Mouse (Mus musculus): ENCODE measurements around the gene Cbs.

The Cbs gene

DNA sequence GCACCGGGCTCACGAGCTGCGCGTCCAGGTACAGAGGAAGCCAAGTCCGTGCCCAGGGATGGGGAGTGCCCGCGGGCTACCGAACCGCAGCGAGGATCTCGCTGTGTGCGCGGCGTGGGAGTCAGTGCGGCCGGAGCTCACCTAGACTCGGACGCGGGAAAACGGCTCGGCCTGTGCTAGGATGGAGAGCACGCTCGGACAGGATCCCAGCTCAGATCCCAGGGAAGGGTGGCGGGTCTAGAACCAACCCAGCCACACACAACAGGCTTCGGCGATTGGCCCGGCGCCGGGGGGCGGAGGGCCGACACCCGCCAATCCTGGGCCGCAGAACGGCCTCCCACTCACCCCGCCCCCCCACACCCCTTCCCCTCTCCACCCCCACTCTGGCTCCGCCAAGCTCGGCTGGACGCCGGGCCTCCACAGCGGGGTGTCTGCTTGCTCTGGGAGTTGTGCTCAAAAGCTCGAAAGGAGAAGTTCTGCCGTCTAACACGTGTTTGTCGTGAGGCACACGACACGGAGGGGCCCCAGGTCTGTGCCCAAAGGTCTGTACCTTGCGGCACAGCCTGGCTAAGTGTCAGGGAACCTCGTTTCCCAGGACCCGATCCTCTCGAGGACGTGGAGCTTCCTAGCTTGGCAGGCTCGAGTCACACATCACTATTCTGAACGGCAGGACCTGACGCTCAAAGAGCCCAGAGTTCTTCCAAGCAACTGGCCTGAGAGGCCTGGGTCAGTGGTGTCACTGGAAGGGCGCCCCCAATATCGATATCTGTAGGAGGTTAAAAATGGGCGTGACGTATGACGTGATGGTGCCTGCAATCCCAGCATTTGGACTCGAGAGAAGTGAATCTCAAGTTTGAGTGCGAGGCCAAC is at the start of gene Cbs:
Cbs (minus strand) TSS at position 297 of the 870 bp plus-strand sequence.
- DNase-seq (ENCODE audit: low spot score in 2 of 2), result peak; percentile 80 to 85

DNA sequence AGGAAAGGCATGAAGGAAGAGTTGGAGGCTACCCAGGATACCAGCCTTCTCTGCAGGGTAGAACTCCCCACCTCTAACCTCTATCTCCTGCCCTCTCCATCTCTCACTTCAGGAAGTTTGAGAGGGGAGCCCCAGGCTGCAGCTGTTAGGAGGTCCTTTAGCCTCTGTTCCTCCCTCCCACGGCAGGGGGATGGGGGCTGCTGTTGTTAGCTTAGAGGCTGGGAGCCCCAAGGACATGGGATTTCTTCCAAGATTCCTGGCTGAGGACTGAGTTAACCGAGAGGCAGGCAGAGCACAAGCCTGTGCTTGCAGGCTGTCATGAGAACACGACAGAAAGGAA is 49.2 kb upstream of the Cbs start:
- peak in 1 of 2 experiments; percentile 71 for DNase-seq (ENCODE audit: low spot score in 2 of 2)

DNA sequence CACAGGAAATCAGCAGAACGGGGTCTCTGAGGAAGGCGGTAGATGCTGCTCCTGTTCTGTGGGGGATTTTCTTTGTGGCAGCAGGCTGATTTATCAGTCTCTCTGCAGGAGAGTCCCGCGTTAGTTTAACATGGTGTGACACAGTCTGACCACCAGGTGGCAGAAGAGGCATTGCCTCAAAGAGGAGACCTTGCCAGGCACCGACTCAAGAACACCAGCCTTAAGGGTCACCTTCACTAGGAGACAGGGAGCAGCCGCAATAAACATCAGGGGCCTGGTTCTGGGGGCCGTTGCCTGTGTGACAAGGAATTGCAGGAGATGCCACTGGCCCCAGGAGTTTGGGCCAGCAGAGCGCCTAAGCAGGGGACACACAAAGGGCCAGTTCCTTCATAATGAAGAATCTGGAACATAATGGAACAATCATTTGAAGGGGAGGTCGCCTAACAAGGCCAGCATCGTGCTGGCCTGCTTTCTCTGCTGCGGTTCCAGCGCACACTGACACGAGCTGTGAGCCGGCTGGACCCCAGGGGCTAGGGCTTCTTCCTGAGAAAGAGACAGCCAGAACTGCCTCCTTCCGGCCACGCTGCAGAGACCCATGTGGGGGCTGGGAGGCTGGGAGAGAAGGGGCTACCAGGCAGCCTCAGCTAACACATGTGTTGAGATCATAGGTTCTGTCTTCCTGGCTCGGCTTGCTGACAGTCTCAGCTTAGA is 48.6 kb upstream of the Cbs start:
- DNase-seq (ENCODE audit: low spot score in 2 of 2), result peak; percentile 84 to 90

DNA sequence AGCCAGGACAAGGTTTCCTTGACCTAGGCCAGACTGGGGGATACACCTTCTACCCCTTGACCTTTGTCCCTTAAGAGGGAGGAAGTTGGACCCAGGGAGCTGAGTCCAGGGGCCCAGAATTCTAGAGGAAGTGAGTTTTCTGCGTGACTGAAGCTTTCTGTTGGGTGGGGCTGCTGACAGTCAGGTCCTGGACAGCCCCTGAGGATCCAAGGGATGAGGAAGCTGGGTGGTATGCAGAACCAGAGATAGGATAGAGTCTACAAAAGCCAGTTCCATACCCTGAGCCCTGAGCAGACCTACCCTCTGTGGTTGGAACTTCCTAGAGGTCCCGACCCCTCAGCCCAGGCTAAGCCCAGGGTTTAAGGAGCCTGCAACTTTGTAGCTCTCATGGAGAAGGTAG is 43.4 kb upstream of the Cbs start:
- no peak for DNase-seq (ENCODE audit: low spot score in 2 of 2)

DNA sequence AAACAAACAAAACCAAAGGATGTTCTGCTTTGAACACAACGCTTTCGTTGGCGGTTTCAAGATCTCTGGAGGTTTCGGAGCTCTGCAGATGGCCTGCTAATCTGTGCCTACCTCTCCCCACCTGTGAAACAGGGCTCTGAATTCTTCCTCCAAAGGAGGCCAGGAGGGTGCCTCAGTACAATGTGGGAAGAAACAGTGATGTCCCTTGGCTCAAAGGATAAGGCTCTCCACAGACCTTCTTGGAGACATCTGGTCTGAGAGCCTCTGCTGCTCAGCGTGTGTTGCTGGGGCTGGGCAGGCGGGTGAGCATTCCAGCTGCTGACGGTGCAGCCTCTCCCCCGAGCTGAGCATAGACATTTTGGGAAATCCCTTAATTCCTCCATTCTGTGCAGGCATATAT is 40.5 kb upstream of the Cbs start, which contains the start of gene Cryaa:
Cryaa (plus strand) TSS at position 301 of the 400 bp plus-strand sequence.
- no peak for DNase-seq (ENCODE audit: low spot score in 2 of 2)

DNA sequence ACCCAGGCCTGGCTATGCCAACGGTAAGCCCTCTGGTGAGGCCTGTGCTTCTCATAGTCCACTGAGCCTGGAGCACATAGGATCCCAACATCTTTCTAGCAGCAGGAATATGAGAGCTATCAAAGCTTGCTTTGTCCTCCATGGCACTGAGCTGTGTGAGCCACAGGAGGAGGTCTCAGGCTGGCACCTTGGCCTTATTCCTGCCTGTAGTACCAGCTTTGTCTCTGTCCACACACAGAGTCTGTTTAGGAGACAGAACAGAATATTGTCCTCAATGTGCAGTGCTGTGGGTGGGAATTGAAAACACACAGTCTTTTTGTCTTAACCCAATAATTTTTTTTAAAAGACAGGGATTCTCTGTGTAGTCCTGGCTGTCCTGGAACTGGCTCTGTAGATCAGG is 37.4 kb upstream of the Cbs start:
- DNase-seq (ENCODE audit: low spot score in 2 of 2), result no peak

DNA sequence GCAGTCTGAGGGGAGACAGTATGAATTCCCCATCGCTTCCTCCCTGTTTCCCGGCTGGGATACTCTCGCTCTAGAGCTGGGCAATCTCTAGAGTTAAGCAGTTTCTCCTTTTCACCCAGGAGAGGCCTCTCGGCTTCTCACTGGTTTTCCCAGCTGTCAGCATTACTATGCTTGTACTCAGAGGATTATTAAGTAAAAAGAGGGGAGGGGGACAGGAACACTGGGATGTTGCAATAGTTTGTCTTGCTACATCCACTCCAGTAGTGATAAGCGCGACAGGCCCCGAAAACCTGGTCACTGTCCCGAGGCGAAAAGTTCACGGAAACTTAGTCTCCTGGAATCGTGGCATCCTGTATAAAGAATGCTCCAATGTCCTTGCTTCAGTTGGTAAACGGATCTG is 35.2 kb upstream of the Cbs start:
- no peak for DNase-seq (ENCODE audit: low spot score in 2 of 2)

DNA sequence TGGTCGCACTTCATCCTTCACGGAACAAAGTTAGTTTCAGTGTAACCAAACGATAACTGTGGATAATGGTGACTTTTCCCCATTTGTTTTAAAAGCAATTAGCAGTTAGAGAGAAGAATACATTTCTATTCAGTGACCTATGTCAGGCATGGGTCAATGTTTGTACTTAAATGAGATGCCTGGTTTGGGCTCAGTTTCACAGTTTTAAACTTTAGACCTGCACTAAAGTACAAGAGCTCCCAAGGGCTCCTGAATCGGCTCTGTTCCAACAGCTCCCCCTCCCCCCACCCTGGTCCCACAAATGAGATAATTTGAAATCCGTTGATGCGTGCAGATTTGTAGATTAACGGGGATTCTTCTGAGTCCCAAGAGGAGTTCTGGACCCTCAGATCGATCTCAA is 34.7 kb upstream of the Cbs start:
- DNase-seq (ENCODE audit: low spot score in 2 of 2), result no peak

DNA sequence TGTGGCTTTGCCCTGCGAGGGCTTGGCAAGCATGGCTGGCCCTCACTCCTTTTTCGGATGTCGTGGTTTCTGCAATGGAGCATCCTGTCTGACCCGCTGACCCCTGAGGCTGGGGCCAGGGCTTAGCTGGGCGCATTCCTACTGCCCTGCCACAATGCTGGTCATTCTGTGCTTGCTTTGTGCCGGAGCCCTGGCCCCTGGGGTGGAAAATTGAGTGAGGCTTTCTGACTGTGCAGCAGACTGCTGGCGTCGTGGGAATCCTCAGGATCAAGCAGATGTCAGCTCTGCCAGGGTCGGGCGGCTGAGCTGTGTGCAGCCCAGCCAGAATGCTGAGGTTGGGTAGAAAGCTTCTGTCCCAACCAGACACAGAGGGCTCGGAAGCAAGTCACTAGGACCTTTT is 33.1 kb upstream of the Cbs start:
- no peak for DNase-seq (ENCODE audit: low spot score in 2 of 2)

DNA sequence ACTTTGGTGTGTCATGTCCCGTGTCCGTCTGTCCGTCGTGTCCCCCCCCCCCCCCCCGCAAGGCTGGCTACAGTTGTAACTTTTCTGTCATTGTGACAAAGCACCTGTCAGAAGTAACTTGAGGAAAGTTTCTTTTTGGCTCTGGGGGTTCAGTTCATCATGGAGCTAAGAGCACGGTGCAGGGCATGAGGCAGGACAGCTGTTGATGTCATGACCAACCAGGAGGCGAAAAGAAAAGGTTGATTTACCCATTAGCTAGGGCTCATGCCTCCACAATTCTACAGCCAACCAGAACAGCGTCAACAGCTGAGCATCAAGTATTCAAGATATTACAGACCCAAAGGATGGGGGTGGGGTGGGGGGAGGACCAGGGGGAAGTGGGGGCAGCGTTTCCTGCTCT is 31.3 kb upstream of the Cbs start:
- DNase-seq (ENCODE audit: low spot score in 2 of 2), result no peak

DNA sequence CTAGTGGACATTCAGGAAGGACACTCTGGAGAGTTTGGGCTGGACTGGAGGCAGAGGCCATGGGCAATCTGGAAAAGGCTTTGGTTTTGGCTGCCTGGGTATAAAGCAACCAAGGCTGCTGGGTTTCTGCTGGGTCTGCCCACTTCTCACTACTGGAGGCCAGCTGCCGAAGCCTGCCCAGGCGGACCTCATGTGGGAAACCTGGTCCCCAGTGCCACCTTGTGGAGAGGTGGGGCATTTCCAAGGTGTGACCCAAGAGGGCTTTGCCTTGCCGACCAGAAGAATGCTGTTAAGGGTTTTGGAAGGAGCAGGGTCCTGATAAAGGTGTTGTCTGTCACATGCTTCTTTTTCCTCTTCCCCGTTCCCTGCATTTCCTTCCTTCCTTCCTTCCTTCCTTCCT is 27.7 kb upstream of the Cbs start:
- peak; percentile 76 to 86 for DNase-seq (ENCODE audit: low spot score in 2 of 2)

DNA sequence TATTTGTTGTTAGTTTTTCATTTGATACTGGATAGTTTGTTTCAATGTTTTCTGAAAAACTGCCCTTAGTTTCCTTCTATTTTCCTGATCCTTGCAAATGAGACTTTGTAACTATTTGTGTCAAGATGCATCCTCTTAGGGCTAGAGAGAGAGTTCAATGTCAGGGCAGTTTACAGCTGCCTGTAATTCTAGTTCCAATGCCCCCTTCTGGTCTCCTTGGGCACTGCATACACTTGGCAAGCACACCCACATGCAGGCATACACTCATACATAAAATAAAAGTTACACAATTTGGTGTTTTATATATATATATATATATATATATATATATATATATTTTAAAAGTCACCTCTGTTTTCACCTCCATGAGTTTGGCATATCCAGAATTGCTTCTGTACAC is 25.8 kb upstream of the Cbs start:
- no peak for DNase-seq (ENCODE audit: low spot score in 2 of 2)

DNA sequence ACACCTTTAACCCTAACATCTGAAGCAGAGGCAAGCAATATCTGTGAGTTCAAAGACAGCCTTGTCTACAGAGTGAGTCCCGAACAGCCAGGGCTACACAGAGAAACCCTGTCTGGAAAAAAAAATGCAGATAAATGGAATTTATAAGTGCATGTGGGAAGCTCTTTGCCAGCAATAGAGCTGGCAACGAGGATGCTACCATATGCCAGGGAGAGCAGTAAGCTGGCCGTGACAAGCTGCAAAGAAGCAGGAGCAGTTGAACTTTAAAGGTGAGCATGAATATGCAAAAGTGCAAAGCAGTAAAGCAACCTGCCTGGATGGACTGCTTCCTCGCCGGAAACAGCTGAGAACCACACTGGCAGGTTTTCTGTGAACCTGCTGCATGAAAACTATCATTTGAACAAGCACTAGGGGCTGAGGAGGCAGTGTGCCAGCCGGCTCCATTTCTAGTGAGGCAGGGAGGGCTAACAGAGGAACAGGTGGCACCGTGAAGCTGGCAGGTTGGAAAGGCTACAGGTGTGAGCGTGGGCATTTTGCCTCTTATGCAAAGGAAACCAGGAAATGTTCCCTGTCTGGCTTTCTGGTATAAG is 23.7 kb upstream of the Cbs start:
- no peak for DNase-seq (ENCODE audit: low spot score in 2 of 2)

DNA sequence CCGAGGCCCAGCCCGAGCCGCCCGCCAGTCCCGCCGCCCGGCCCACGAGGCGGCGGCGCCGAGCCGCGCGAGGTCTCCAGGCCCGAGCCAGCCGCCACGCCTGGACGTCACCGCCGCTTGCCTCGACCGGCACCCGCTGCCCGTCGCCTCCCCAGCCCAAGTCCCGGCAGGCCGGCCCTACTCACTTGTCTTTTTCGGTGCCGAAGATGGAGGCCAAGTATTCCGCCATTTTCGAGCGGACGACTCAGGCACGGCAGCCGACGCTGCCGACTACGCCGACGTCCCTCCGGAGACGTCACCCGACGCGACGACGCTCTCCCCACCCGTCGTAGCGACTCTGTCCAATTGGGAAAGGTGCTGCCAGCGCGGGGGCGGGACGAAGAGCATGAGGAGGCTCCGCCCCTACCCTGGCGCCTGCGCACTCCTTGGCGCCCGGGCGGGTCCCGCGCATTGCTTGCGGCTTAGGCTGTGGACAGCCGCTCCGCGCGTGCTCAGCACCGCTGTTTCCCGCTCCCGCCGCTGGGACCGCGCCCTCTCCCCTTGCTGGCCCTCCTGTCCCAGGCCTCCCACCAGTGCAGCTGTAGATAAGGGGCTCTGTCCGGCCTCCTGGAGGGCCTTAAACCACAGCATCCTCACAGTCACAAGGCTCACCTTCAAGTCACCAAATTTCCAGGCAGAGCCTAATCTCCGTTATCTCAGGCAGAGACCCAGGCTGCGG is 21.6 kb upstream of the Cbs start, which contains the start of gene U2af1:
U2af1 (minus strand) TSS at position 425 of the 718 bp plus-strand sequence.
- peak; percentile 98 for DNase-seq (ENCODE audit: low spot score in 2 of 2)

DNA sequence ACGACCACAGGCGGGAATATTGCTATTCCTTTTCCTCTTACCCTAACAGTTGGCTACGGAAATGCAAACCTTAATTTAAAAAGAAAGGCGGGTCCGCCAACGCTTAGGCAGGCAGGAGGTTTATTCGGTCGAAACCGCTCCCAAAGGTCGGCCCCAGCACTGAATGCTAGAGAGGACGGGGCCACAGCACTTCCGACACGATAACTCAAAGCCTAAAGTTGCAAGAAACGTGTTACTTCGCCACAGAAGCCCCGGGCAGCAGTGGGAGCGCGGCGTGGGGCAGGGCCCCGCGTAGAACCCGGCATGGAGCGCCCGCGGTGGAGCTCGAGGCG is 21.1 kb upstream of the Cbs start:
- no peak for DNase-seq (ENCODE audit: low spot score in 2 of 2)

DNA sequence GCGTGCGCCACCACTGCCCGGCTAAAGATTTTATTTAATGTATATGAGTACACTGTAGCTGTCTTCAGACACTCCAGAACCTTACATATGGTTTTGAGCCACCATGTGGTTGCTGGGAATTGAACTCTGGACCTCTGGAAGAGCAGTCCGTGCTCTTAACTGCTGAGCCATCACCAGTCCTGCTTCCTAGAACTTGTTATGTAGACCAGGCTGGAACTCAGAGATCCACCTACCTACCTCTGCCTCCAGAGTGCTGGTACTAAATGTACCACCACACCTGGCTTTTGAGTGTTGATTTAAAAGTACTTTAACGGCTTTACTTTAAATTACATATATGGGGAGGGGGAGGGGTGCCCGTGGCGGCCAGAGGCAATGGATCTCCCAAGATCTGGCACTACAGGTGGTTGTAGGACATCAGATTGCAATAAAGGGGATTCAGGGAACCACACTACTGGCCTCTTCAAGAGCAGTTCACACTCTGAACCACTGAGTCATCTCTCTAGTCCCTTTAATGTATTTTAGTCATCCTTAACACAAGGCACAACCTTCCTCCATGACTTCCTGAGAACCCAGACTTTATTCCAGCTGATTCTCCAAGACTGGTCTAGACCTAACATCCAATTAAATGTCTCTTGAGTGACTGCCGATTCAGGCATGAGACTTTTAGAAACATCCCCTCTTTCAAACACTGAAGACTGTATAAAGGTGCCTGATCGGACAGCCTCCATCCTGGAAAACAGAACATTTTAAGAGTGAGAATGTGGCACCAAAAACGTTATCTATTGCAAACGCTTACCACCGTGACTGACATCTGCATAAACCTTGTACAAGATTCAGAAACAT is 20.3 kb upstream of the Cbs start:
- no peak for DNase-seq (ENCODE audit: low spot score in 2 of 2)

DNA sequence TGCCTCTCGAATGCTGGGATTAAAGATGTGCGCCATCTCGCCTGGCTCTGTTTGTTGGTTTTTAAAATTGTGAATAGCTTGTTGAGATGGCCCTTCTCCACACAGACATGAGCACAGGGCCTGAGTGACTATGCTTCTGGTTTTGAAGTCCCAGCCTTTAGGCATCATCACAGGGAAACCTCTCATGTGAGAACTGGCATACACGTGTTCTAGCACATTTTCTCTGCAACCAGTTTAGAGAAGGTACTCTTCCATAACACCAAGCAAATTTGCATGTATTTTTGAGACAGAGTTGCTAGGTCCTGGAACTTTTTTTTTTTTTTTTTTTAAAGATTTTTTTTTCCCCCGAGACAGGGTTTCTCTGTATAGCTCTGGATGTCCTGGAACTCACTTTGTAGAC is 19.6 kb upstream of the Cbs start:
- DNase-seq (ENCODE audit: low spot score in 2 of 2), result no peak

DNA sequence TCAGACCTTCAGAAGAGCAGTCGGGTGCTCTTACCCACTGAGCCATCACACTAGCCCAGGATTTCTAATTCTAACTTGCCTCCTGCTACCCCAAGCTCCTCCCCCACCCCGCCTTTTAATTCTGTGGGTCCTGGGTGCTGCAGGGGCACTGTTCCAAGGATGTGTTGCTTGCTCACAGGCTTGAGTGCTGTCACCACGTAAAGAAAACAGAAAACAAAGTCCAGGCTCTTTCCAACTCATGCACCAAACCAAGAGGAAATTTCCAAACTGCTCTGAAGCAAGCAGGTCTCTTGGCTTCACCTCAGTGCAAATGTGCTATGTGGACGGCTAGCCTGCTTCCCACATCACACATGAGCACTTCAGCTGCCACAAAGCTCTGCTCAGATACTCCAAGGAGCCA is 18.3 kb upstream of the Cbs start:
- DNase-seq (ENCODE audit: low spot score in 2 of 2), result no peak

DNA sequence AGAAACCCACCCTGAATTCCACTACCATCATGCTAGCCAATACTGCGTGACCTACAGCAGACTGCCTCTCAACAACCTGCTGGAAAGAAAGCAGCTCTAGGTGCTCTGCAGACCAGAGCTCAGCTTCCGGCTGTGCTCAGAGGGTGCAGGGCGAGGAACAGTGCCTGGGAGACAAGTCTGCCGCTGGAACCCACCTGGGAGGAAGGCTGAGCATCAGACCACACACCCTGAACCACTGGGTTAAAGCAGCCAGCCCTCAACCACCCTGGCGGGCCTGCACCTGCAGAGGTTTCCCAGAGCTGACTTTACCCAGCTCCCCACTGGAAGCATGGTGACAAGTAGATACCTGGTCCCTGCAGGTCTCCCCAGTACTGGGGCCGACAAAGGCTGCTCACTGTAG is 16.2 kb upstream of the Cbs start:
- no peak for DNase-seq (ENCODE audit: low spot score in 2 of 2)

DNA sequence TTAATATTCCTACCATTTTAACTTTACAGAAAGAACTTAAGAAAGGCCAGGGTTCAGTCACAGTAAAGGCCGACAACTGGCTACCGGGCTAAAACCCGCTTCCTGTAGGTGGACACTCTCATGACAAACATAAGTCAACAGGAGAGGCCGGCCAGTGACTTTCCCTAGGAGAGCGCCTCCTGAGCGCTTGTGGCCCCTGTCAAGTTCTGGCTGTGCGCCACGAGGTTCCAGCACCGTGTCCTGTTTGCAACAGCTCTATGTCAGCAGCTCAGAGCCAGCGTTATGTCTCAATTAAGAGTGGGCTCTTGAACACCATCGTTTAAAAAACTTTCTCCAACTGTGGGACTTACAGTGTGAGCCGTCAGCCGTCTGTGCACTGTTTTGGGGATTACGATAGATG is 15.1 kb upstream of the Cbs start:
- DNase-seq (ENCODE audit: low spot score in 2 of 2), result no peak
